Mouse (Mus musculus) hindbrain, embryonic 16.5 days (tissue): ENCODE measurements around the gene Guca2a. TPM values are rescaled to one million over a fixed set of nuclear protein-coding genes. Genes with fewer than 3 reads are reported as not detected.

Experiments used
- ATAC-seq: fragments of 200-750 bp; cut with Nextera tagmentation; 2 replicates; pipeline ENCODE4 v1.8.0; 2017; ENCODE audit warnings: moderate TSS enrichment, moderate library complexity
- H3K27ac ChIP-seq: fragments of 300-500 bp; sonication (generic); 2 replicates; pipeline ENCODE4 v1.5.1; 2014; ENCODE audit warnings: low read depth, mild to moderate bottlenecking, control low read depth, low read length, moderate library complexity
- H3K27me3 ChIP-seq: fragments of 300-500 bp; sonication (generic); replicated peaks from 2 replicates; pipeline ENCODE4 v1.6.1; 2014; ENCODE audit warnings: low read length; ENCODE audit not compliant: control insufficient read depth, insufficient read depth
- H3K36me3 ChIP-seq: fragments of 300-500 bp; sonication (generic); 2 replicates; pipeline ENCODE4 v1.6.1; 2014; ENCODE audit warnings: mild to moderate bottlenecking, low read length, moderate library complexity, mixed read lengths; ENCODE audit not compliant: control insufficient read depth, insufficient read depth
- H3K4me1 ChIP-seq: fragments of 300-500 bp; sonication (generic); 2 replicates; pipeline ENCODE4 v1.6.1; 2014; ENCODE audit warnings: low read depth, low read length; ENCODE audit not compliant: control insufficient read depth, insufficient read depth
- H3K4me2 ChIP-seq: fragments of 300-500 bp; sonication (generic); 2 replicates; pipeline ENCODE4 v1.6.1; 2014; ENCODE audit warnings: mild to moderate bottlenecking, low read length, control low read depth, moderate library complexity
- H3K4me3 ChIP-seq: fragments of 300-500 bp; sonication (generic); 2 replicates; pipeline ENCODE4 v1.5.1; 2014; ENCODE audit warnings: mild to moderate bottlenecking, low read length, control low read depth, moderate library complexity
- H3K9ac ChIP-seq: fragments of 300-500 bp; sonication (generic); 2 replicates; pipeline ENCODE4 v1.6.1; 2014; ENCODE audit warnings: low read depth, mild to moderate bottlenecking, control low read depth, low read length, moderate library complexity
- H3K9me3 ChIP-seq: fragments of 300-500 bp; sonication (generic); 2 replicates; pipeline ENCODE4 v1.6.1; 2014; ENCODE audit warnings: mild to moderate bottlenecking, low read length, moderate library complexity; ENCODE audit not compliant: control insufficient read depth
- WGBS: fragments of 180-500 bp; shearing (Covaris S2); extraction: QIAGEN DNeasy Blood & Tissue Kit; methylation state at CpG from one replicate; pipeline ENCODE4 v1.1.7; 2014; 5-methylcytosine and 5-hydroxymethylcytosine counted together
- polyA plus RNA-seq: library from polyadenylated mRNA; unstranded; fragments of >200 nt; fragmentation: Nextera tagmentation; extraction: Ambion mirVana; gene quantifications from 2 replicates; pipeline ENCODE4 v1.2.1, GENCODE M21; 2015

Guca2a gene
- polyA plus RNA-seq, 1 experiment from 2014 or later, result not detected

DNA sequence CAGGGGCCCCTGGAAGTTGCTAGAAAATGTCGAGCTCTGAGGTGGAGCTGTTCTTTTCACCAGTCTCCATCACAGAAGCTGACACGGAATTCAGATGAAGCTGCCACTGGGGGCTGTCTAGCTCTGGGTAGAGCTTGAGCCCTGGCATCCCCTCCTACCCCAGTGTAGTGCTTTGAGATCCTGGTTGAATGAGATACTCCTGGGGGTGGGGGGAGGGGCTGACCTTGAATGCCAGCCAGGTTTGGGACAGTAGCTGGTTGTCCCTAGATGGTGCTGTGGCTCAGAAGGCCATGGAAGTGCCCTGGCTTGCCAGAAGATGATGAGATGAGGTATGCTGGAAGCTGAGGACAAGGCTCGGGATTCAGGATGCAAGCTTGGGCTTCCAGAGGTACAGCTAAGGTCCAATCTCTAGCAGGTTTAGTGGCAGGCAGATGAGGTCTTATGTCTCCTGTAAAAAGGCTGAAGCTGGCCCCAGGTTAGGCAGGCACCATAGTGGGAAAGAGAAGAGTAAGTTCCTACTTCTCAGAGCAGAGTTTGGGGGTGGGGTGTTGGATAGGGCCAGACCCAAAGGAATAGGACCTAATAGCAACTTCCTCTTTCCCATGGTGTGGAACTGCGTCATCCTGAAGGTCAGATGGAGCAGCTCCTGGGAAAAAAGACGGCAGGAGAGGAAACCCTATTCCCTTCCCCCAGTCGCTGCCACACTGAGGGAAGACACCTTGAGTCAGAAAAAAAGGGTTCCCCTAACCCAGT lies 2.4 kb upstream of the Guca2a start:
- peaks cover 9% of the 10 kb centered on the region; the same call in 1 of the 2 replicates for H3K4me1 ChIP-seq
- no peak overlapping the region for H3K9ac ChIP-seq
- H3K9me3 ChIP-seq, result no peaks in the 10 kb centered on the region
- no peak overlapping the region for H3K27ac ChIP-seq
- ATAC-seq, result 0 out of 2 replicates have a peak, but pooled peaks have one; percentile 16
- no peak overlapping the region for H3K4me3 ChIP-seq
- no peaks in the 10 kb centered on the region for H3K27me3 ChIP-seq
- no peaks in the 10 kb centered on the region for H3K36me3 ChIP-seq
- WGBS, result 70% methylated on average over 6 of the region's 6 CpGs
- no peak overlapping the region for H3K4me2 ChIP-seq

GRCm38 (mm10) chr4:119635686-119636085 lies 1.8 kb upstream of the Guca2a start:
- Histone ChIP-seq H3K27ac (no peak overlapping the region), H3K36me3 (no peaks in the 10 kb centered on the region), H3K9ac (no peak overlapping the region), H3K27me3 (no peaks in the 10 kb centered on the region), H3K9me3 (no peaks in the 10 kb centered on the region), H3K4me2 (no peak overlapping the region), H3K4me3 (no peak overlapping the region), H3K4me1 (peaks cover 9% of the 10 kb centered on the region; the same call in 1 of the 2 replicates)
- no peak for ATAC-seq
- 87% methylated on average over 8 of the region's 8 CpGs for WGBS

GRCm38 (mm10) chr4:119636731-119637130 lies 773 bp upstream of the Guca2a start:
- WGBS, result 88% methylated on average over 7 of the region's 7 CpGs
- Histone ChIP-seq H3K4me1 (0 out of 2 replicates have a peak, but pooled peaks cover 4% of the 10 kb centered on the region), H3K9me3 (no peaks in the 10 kb centered on the region), H3K36me3 (no peaks in the 10 kb centered on the region), H3K27me3 (no peaks in the 10 kb centered on the region), H3K4me3 (no peak overlapping the region), H3K4me2 (no peak overlapping the region), H3K9ac (no peak overlapping the region), H3K27ac (no peak overlapping the region)
- ATAC-seq, result no peak

- H3K9me3 ChIP-seq, result peaks cover 4% of the 10 kb centered on the region
- H3K36me3 ChIP-seq, result no peaks in the 10 kb centered on the region
- WGBS, result 86% methylated on average over 6 of the region's 6 CpGs
Observed at GRCm38 (mm10) chr4:119637946-119638345, 442 bp downstream of the Guca2a start.

DNA sequence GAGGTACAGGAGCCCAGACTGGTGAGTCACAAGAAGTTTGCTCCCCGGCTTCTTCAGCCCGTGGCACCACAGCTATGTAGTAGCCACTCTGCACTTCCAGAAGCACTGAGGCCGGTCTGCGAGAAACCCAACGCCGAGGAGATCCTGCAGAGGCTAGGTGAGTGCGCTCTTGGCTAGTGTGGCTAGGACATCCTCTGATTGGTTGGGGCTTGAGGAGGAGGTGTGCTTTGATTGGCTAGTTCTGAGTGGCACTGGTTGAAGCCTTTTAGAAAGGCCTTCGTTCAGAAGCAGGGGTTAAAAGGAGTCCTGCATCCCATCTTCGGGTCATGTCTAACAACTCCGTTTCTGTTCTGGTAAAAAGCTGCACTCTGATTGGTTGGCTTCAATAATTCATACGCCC lies 1.2 kb downstream of the Guca2a start:
- Histone ChIP-seq H3K4me2 (no peak overlapping the region), H3K4me3 (no peak overlapping the region), H3K27me3 (no peaks in the 10 kb centered on the region), H3K9ac (no peak overlapping the region), H3K27ac (no peak overlapping the region), H3K36me3 (no peaks in the 10 kb centered on the region), H3K4me1 (no peaks in the 10 kb centered on the region), H3K9me3 (peaks cover 4% of the 10 kb centered on the region)
- WGBS, result 60% methylated on average over 11 of the region's 11 CpGs
- ATAC-seq, result no peak

More at GRCm38 (mm10) chr4:119637946-119638345, 442 bp downstream of the Guca2a start:
- no peaks in the 10 kb centered on the region for H3K27me3 ChIP-seq
- H3K4me1 ChIP-seq, result 0 out of 2 replicates have a peak, but pooled peaks cover 3% of the 10 kb centered on the region
- no peak for ATAC-seq
- no peak overlapping the region for H3K4me3 ChIP-seq
- H3K9ac ChIP-seq, result no peak overlapping the region
- H3K27ac ChIP-seq, result no peak overlapping the region
- no peak overlapping the region for H3K4me2 ChIP-seq

DNA sequence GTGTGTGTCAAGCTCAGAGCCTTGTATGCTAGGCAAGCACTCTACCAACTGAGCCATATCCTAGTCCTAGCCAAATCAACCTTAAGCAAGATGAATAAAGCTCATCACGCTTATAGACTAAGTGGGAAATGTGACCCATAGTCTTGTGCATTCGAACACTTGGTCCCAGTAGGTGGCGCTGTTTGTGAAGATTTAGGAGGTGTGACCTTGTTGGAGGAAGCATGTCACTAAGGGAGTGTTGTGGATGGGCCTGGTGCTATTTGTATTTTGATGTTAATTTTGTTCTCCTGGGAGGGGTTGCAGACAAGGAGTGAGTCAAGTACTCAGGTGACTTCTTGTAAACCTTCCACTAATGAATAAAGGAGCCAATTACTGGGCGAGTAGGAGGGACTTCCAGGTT lies 5.2 kb downstream of the Guca2a start:
- no peaks in the 10 kb centered on the region for H3K36me3 ChIP-seq
- ATAC-seq, result no peak
- no peak overlapping the region for H3K4me3 ChIP-seq
- whole genome bisulfite sequencing, result 93% methylated on average over 4 of the region's 4 CpGs
- H3K9me3 ChIP-seq, result peaks cover 4% of the 10 kb centered on the region
- no peak overlapping the region for H3K9ac ChIP-seq
- no peaks in the 10 kb centered on the region for H3K4me1 ChIP-seq
- no peaks in the 10 kb centered on the region for H3K27me3 ChIP-seq
- no peak overlapping the region for H3K4me2 ChIP-seq
- no peak overlapping the region for H3K27ac ChIP-seq

GRCm38 (mm10) chr4:119657011-119657410 lies 19.5 kb downstream of the Guca2a start:
- H3K27me3 ChIP-seq, result no peaks in the 10 kb centered on the region
- peaks cover 2% of the 10 kb centered on the region; the same call in 1 of the 2 replicates for H3K36me3 ChIP-seq
- 75% methylated on average over 1 of the region's 1 CpGs for WGBS
- no peak overlapping the region for H3K9ac ChIP-seq
- H3K4me2 ChIP-seq, result no peak overlapping the region
- H3K9me3 ChIP-seq, result peaks cover 11% of the 10 kb centered on the region; the same call in 1 of the 2 replicates
- no peak for ATAC-seq
- no peak overlapping the region for H3K27ac ChIP-seq
- H3K4me3 ChIP-seq, result no peak overlapping the region
- no peaks in the 10 kb centered on the region for H3K4me1 ChIP-seq

- no peak overlapping the region for H3K9ac ChIP-seq
- WGBS, result 54% methylated on average over 2 of the region's 2 CpGs
- no peaks in the 10 kb centered on the region for H3K27me3 ChIP-seq
- peaks cover 6% of the 10 kb centered on the region; the same call in 1 of the 2 replicates for H3K9me3 ChIP-seq
- no peaks in the 10 kb centered on the region for H3K4me1 ChIP-seq
- H3K27ac ChIP-seq, result no peak overlapping the region
- H3K36me3 ChIP-seq, result no peaks in the 10 kb centered on the region
- no peak overlapping the region for H3K4me2 ChIP-seq
- H3K4me3 ChIP-seq, result no peak overlapping the region
- no peak for ATAC-seq
Observed at GRCm38 (mm10) chr4:119658246-119658645, 20.7 kb downstream of the Guca2a start.

GRCm38 (mm10) chr4:119658731-119659130 lies 21.2 kb downstream of the Guca2a start, which contains the start of gene Guca2b:
Gene Guca2b (minus strand): TSS chr4:119658954.
- WGBS, result 91% methylated on average over 4 of the region's 4 CpGs
- ATAC-seq, result no peak
- H3K4me3 ChIP-seq, result no peak within 1 kb of the TSS
- H3K36me3 ChIP-seq, result no peaks in the 10 kb centered on the region
- no peak within 1 kb of the TSS for H3K9ac ChIP-seq
- peaks cover 3% of the 10 kb centered on the region; the same call in 1 of the 2 replicates for H3K9me3 ChIP-seq
- H3K27ac ChIP-seq, result no peak within 1 kb of the TSS
- no peaks in the 10 kb centered on the region for H3K4me1 ChIP-seq
- H3K27me3 ChIP-seq, result no peaks in the 10 kb centered on the region
- no peak within 1 kb of the TSS for H3K4me2 ChIP-seq
